Mouse (Mus musculus) midbrain, embryonic 14.5 days (tissue): ENCODE measurements around the gene Magi2. TPM values are rescaled to one million over a fixed set of nuclear protein-coding genes. Genes with fewer than 3 reads are reported as not detected.

Experiments used
- ATAC-seq: fragments of 200-750 bp; cut with Nextera tagmentation; 2 replicates; pipeline ENCODE4 v1.8.0; 2017; ENCODE audit warnings: moderate number of reproducible peaks, moderate library complexity; ENCODE audit not compliant: low FRiP score, low TSS enrichment
- DNase-seq: peaks from one replicate; pipeline ENCODE4 v3.0.0-alpha.2; 2015
- H3K27ac ChIP-seq: fragments of 300-500 bp; sonication (generic); replicated peaks from 2 replicates; pipeline ENCODE4 v1.5.1; 2014; ENCODE audit warnings: mild to moderate bottlenecking, low read depth, low read length, moderate library complexity
- H3K27me3 ChIP-seq: fragments of 300-500 bp; sonication (generic); 2 replicates; pipeline ENCODE4 v1.6.1; 2014; ENCODE audit warnings: low read length, control low read depth, mixed read lengths; ENCODE audit not compliant: control insufficient read depth, insufficient read depth
- H3K36me3 ChIP-seq: fragments of 300-500 bp; sonication (generic); 2 replicates; pipeline ENCODE4 v1.6.1; 2014; ENCODE audit warnings: low read length, control low read depth; ENCODE audit not compliant: control insufficient read depth, insufficient read depth
- H3K4me1 ChIP-seq: fragments of 300-500 bp; sonication (generic); 2 replicates; pipeline ENCODE4 v1.6.1; 2014; ENCODE audit warnings: mild to moderate bottlenecking, antibody characterized with exemption, low read length, control low read depth; ENCODE audit not compliant: control insufficient read depth, insufficient read depth
- H3K4me2 ChIP-seq: fragments of 300-500 bp; sonication (generic); 2 replicates; pipeline ENCODE4 v1.6.1; 2014; ENCODE audit warnings: mild to moderate bottlenecking, low read length, moderate library complexity
- H3K4me3 ChIP-seq: fragments of 300-500 bp; sonication (generic); replicated peaks from 2 replicates; pipeline ENCODE4 v1.5.1; 2014; ENCODE audit warnings: low read depth, low read length
- H3K9ac ChIP-seq: fragments of 300-500 bp; sonication (generic); replicated peaks from 2 replicates; pipeline ENCODE4 v1.6.1; 2014; ENCODE audit warnings: mild to moderate bottlenecking, low read length, moderate library complexity
- H3K9me3 ChIP-seq: fragments of 300-500 bp; sonication (generic); 2 replicates; pipeline ENCODE4 v1.6.1; 2016; ENCODE audit warnings: low read length, control low read depth, mixed read lengths; ENCODE audit not compliant: control insufficient read depth
- WGBS: fragments of 180-500 bp; shearing (Covaris S2); extraction: QIAGEN DNeasy Blood & Tissue Kit; methylation state at CpG from one replicate; pipeline ENCODE4 v1.1.7; 2014; 5-methylcytosine and 5-hydroxymethylcytosine counted together
- polyA plus RNA-seq: library from polyadenylated mRNA; unstranded; fragments of >200 nt; fragmentation: Nextera tagmentation; extraction: Ambion mirVana; gene quantifications from 2 replicates; pipeline ENCODE4 v1.2.1, GENCODE M21; 2014

Gene Magi2
- polyA plus RNA-seq, 1 experiment from 2014 or later: 22.3 TPM

DNA sequence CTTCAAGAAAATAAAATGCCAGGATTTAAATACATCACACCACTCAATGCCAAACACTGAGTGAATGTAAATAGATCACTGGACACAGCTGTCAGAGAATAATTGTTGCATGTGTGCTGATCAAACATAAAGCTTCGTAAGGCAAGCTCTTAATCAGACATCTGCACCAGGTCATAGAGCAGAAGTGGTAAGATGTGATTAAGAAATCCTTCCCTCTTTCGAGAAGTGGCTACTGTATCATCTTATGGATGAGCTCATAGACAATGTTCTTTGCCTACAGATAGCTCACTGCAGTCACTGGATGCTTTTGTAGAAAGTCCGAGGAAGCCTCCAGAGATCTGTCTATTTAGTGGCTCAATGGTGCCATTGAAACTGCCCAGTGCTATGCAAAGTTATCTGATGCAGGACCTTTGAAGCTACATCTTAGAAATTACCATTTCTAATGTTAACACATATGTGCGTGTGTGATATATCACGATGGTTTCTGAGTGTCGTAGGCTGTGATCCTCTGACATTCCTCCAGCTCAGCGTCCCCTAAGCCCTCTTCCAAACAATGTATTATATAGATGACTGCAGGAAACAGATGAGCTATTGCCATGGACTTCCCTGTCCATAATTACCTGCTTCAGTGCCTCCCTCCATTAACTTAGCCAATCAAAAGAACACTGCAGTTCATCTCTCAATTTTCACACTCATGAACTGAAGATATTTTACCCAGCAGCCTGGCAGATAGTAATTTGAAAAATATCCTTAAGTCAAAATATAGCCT, 1231.1 kb downstream of the Magi2 start:
- Histone ChIP-seq H3K9ac (no peak overlapping the region), H3K4me3 (no peak overlapping the region), H3K27me3 (no peaks in the 10 kb centered on the region), H3K9me3 (no peaks in the 10 kb centered on the region), H3K36me3 (no peaks in the 10 kb centered on the region), H3K27ac (no peak overlapping the region), H3K4me1 (peaks cover 4% of the 10 kb centered on the region; the same call in 1 of the 2 replicates), H3K4me2 (no peak overlapping the region)
- no peak for DNase-seq
- no peak for ATAC-seq
- WGBS: 60% methylated on average over 7 of the region's 7 CpGs

DNA sequence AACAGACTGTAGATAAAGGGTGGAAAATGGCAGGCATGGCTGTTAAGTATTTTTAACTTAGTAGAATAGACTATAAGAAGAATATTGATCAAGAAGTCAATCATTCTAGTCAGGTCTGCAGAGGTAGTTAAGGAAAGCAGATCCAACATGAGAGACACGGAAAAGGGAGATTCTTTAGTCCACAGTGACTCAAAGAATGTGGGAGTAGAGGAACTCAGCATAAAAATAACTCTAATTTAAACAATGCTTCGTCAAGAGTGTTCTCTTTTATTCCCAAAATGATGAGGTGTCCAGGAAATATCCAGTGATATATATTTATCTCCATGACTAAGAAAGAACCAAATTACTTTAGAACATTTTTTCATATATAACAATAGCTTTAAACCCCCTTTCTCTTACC, 1234.9 kb downstream of the Magi2 start:
- H3K9me3 ChIP-seq: no peaks in the 10 kb centered on the region
- H3K27me3 ChIP-seq: no peaks in the 10 kb centered on the region
- no peak overlapping the region for H3K4me2 ChIP-seq
- H3K4me3 ChIP-seq: no peak overlapping the region
- no peak overlapping the region for H3K27ac ChIP-seq
- 81% methylated on average over 2 of the region's 2 CpGs for WGBS
- peaks cover 4% of the 10 kb centered on the region; the same call in 1 of the 2 replicates for H3K4me1 ChIP-seq
- H3K9ac ChIP-seq: no peak overlapping the region
- H3K36me3 ChIP-seq: 0 out of 2 replicates have a peak, but pooled peaks cover 5% of the 10 kb centered on the region
- DNase-seq: no peak
- no peak for ATAC-seq

DNA sequence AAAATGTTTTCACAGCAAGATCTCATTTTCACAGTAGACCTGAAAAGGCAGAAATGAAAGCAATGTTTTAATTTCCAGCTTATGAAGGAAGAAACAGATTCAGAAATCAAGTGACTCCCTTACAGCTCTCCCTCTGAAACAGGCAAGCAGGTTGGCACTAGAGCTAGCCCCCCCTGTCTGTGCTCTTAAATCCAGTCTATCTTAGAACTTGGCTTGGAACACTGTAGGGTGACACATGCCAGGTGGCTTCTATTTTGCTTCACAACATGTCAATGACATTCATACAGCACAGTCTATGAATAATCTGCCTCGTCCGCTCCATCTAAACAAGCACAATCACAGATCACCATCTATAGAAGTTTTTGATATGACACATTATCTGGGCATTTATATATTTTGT, 1235.5 kb downstream of the Magi2 start:
- whole genome bisulfite sequencing: 90% methylated on average over 2 of the region's 2 CpGs
- Histone ChIP-seq H3K4me3 (no peak overlapping the region), H3K4me2 (no peak overlapping the region), H3K4me1 (peaks cover 4% of the 10 kb centered on the region; the same call in 1 of the 2 replicates), H3K9me3 (no peaks in the 10 kb centered on the region), H3K9ac (no peak overlapping the region), H3K27ac (no peak overlapping the region), H3K36me3 (0 out of 2 replicates have a peak, but pooled peaks cover 5% of the 10 kb centered on the region), H3K27me3 (no peaks in the 10 kb centered on the region)
- ATAC-seq (no peak), DNase-seq (no peak)

DNA sequence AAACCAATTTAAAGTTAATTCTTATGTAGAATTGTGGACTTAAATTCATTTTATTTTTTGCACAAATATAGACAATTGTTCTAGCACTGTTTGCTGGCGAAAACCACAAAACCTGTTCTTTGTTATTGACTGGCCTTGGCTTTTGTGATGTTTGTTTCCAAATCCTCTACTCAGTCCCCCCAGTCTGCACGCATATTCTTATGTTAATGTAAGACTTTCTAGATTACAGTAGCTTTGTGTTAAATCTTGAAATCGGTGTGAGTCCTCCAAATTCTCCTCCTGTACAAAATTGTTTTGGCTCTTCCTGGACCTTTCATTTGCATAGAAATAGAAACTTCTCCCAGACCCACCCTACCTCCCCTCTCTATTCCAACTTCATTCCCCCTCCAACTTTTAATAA, 1242.9 kb downstream of the Magi2 start:
- no peaks in the 10 kb centered on the region for H3K4me1 ChIP-seq
- no peak for DNase-seq
- H3K4me2 ChIP-seq: no peak overlapping the region
- H3K9me3 ChIP-seq: no peaks in the 10 kb centered on the region
- no peaks in the 10 kb centered on the region for H3K27me3 ChIP-seq
- H3K4me3 ChIP-seq: no peak overlapping the region
- WGBS: 58% methylated on average over 3 of the region's 3 CpGs
- 0 out of 2 replicates have a peak, but pooled peaks cover 5% of the 10 kb centered on the region for H3K36me3 ChIP-seq
- no peak overlapping the region for H3K27ac ChIP-seq
- no peak overlapping the region for H3K9ac ChIP-seq
- no peak for ATAC-seq

DNA sequence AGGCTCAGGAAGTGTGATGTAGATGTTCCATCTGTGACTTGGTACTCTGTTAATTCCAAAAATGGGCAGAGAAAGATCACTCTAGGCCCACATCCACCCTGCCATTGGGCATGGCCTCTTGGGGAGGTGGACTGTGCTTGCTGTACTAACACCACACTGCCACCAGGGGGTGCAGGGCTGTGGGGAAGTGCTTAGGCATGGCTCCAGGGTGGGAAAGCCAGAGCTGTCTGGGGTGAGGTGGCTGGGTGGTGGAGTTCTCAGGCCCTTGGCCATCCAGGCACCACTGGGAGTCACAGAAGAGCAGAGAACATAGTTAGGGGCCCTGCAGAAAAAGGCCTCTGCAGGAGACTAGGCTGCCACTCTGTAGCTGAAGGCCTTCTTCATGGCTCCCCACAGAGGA, 1243.6 kb downstream of the Magi2 start:
- Histone ChIP-seq H3K4me2 (no peak overlapping the region), H3K9ac (no peak overlapping the region), H3K27me3 (no peaks in the 10 kb centered on the region), H3K9me3 (no peaks in the 10 kb centered on the region), H3K4me3 (no peak overlapping the region), H3K27ac (no peak overlapping the region), H3K4me1 (no peaks in the 10 kb centered on the region), H3K36me3 (0 out of 2 replicates have a peak, but pooled peaks cover 5% of the 10 kb centered on the region)
- DNase-seq (no peak), ATAC-seq (no peak)

DNA sequence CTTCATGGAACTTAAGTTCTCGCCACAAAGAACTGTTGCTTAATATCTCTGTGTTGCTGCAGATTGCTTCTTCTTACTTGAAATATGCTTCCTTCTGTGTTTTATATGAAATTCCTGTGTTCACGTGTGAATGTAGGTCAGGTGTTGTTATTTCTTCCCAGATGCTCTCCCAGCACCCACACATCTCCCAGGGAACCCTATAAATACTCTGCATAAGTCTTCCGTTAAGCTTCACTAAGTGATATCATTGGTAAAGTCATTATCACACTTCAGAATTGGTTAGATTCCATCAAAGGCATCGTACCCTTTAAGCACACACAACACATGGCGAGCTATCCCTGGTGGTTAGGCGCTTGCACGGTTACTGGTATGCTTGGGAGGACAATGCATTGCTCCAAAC, 1257.7 kb downstream of the Magi2 start:
- ATAC-seq (no peak), DNase-seq (no peak)
- Histone ChIP-seq H3K9me3 (no peaks in the 10 kb centered on the region), H3K4me1 (no peaks in the 10 kb centered on the region), H3K27ac (no peak overlapping the region), H3K4me2 (no peak overlapping the region), H3K4me3 (no peak overlapping the region), H3K36me3 (no peaks in the 10 kb centered on the region), H3K27me3 (no peaks in the 10 kb centered on the region), H3K9ac (no peak overlapping the region)
- WGBS: 89% methylated on average over 7 of the region's 7 CpGs

DNA sequence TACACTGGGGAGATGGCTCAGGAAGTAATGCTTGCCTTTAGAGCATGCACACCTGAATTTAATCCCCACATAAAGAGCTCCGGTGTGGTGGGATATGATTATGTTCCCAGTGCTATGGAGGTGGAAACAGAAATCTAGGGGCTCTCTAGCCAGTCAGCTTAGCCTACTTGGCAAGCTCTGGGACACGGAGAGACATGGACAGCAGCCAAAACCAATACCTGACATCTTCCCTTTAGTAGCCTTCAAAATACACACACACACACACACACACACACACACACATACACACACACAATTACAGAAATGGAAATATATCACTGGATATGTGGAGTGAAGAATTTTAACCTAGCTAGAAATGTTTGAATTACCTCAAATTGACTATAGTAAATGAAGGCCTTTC, 1265.1 kb downstream of the Magi2 start:
- Histone ChIP-seq H3K4me3 (no peak overlapping the region), H3K9ac (no peak overlapping the region), H3K36me3 (no peaks in the 10 kb centered on the region), H3K27ac (no peak overlapping the region), H3K4me1 (no peaks in the 10 kb centered on the region), H3K4me2 (no peak overlapping the region), H3K27me3 (no peaks in the 10 kb centered on the region), H3K9me3 (no peaks in the 10 kb centered on the region)
- no peak for ATAC-seq
- DNase-seq: peak; percentile 26
- 88% methylated on average over 2 of the region's 2 CpGs for WGBS

DNA sequence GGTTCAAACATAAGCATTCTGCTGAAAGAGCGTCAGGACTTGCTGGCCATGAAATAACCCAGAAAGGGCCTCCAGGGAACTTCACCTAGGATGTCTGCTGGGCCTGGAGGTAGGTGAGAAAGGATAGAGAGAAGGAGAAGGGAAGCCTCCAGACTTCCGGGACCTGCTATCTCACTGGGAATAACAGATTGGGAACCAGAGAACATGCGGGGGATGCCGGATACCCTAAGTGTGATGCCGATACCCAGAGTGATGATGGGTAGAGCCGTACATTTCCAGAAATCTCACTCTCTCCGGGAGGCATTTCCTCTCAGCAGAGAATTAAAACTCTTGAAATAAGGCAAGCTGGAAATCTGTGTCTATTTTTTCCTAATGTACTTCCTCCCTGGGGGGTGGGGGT, 1265.8 kb downstream of the Magi2 start:
- no peaks in the 10 kb centered on the region for H3K9me3 ChIP-seq
- ATAC-seq (no peak), DNase-seq (no peak)
- no peaks in the 10 kb centered on the region for H3K4me1 ChIP-seq
- H3K4me2 ChIP-seq: no peak overlapping the region
- no peak overlapping the region for H3K27ac ChIP-seq
- no peak overlapping the region for H3K4me3 ChIP-seq
- no peaks in the 10 kb centered on the region for H3K36me3 ChIP-seq
- 95% methylated on average over 7 of the region's 7 CpGs for WGBS
- H3K27me3 ChIP-seq: no peaks in the 10 kb centered on the region
- H3K9ac ChIP-seq: no peak overlapping the region

DNA sequence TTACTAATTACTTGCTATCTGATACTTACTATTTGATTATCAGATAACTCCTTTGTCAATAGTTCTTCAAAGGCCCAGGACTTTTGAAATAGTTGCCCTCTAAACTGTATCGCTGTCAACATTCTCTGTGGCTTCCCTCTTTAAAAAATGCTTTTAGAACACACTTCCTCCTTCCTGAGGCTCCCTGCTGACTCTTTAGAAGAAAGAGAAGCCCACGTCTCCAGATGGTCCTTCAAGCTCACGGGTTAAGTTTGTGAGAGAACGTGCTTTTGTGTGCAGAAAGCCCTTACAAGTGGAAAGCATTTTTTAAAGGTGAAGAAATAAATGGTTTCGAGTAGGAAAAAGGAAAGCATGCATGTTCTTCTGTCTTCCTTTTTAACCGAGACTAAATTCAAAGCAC, 1267.2 kb downstream of the Magi2 start:
- H3K27me3 ChIP-seq: no peaks in the 10 kb centered on the region
- WGBS: 63% methylated on average over 6 of the region's 6 CpGs
- no peak overlapping the region for H3K27ac ChIP-seq
- no peak overlapping the region for H3K4me2 ChIP-seq
- no peaks in the 10 kb centered on the region for H3K9me3 ChIP-seq
- no peaks in the 10 kb centered on the region for H3K4me1 ChIP-seq
- DNase-seq (no peak), ATAC-seq (no peak)
- no peak overlapping the region for H3K9ac ChIP-seq
- H3K36me3 ChIP-seq: no peaks in the 10 kb centered on the region
- H3K4me3 ChIP-seq: no peak overlapping the region
